Mouse (Mus musculus) liver, adult 2 months (tissue): ENCODE data around the gene Strn3. TPM values are rescaled to one million over a fixed set of nuclear protein-coding genes. Genes with fewer than 3 reads are reported as not detected.

Source experiments
- DNase-seq: peaks from one replicate; pipeline ENCODE4 v3.0.0-alpha.2; 2011; ENCODE audit warnings: low read depth, low spot score; ENCODE audit errors: extremely low read depth
- H3K27ac ChIP-seq: fragments of 200-500 bp; replicated peaks from 2 replicates; pipeline ENCODE4 v1.5.1; 2012; ENCODE audit warnings: low read depth, mild to moderate bottlenecking, control low read depth, inconsistent platforms, low read length; ENCODE audit not compliant: insufficient read depth
- H3K27me3 ChIP-seq: fragments of 200-500 bp; 2 replicates; pipeline ENCODE4 v1.6.1; 2012; ENCODE audit warnings: mild to moderate bottlenecking, moderate library complexity, low read length, inconsistent platforms; ENCODE audit not compliant: control insufficient read depth, insufficient read depth
- H3K36me3 ChIP-seq: fragments of 200-500 bp; 2 replicates; pipeline ENCODE4 v1.6.1; 2012; ENCODE audit warnings: low read length, inconsistent platforms; ENCODE audit not compliant: control insufficient read depth, insufficient read depth
- H3K4me1 ChIP-seq: fragments of 200-500 bp; 2 replicates; pipeline ENCODE4 v1.6.1; 2011; ENCODE audit warnings: low read length; ENCODE audit not compliant: control insufficient read depth, insufficient read depth
- H3K4me3 ChIP-seq: fragments of 200-500 bp; 2 replicates; pipeline ENCODE4 v1.5.1; 2011; ENCODE audit warnings: low read depth, mild to moderate bottlenecking, control low read depth, low read length, moderate library complexity; ENCODE audit not compliant: insufficient read depth
- H3K79me2 ChIP-seq: fragments of 200-500 bp; 2 replicates; pipeline ENCODE4 v1.6.1; 2012; ENCODE audit warnings: inconsistent platforms, mild to moderate bottlenecking, low read length, moderate library complexity; ENCODE audit not compliant: control insufficient read depth, insufficient read depth
- H3K9ac ChIP-seq: fragments of 200-500 bp; 2 replicates; pipeline ENCODE4 v1.6.1; 2012; ENCODE audit warnings: low read depth, mild to moderate bottlenecking, control low read depth, inconsistent platforms, low read length
- CTCF ChIP-seq: fragments of 200-500 bp; IDR thresholded peaks from 2 replicates; pipeline ENCODE4 v1.5.1; 2011; ENCODE audit warnings: low read depth, low read length, control low read depth
- POLR2A ChIP-seq: fragments of 200-500 bp; IDR thresholded peaks from 2 replicates; pipeline ENCODE4 v1.6.1; 2011; ENCODE audit warnings: low read length, control low read depth; ENCODE audit not compliant: insufficient read depth; ENCODE audit errors: extremely low read depth
- WGBS: fragments of 180-500 bp; shearing (Covaris S2); methylation state at CpG from one replicate; pipeline ENCODE4 v1.1.7; 2018; 5-methylcytosine and 5-hydroxymethylcytosine counted together
- polyA plus RNA-seq: library from polyadenylated mRNA; depleted of rRNA; stranded (reverse); fragments of >200 nt; gene quantifications from 2 replicates; pipeline ENCODE4 v1.2.3, GENCODE M21; 2012
- total RNA-seq: library from RNA; depleted of rRNA; stranded (reverse); fragments of >200 nt; gene quantifications from 2 replicates; pipeline ENCODE4 v1.2.3, GENCODE M21; 2014

Gene Strn3
- total and polyA plus RNA-seq, 2 experiments: 7.3 to 33.7 TPM

DNA sequence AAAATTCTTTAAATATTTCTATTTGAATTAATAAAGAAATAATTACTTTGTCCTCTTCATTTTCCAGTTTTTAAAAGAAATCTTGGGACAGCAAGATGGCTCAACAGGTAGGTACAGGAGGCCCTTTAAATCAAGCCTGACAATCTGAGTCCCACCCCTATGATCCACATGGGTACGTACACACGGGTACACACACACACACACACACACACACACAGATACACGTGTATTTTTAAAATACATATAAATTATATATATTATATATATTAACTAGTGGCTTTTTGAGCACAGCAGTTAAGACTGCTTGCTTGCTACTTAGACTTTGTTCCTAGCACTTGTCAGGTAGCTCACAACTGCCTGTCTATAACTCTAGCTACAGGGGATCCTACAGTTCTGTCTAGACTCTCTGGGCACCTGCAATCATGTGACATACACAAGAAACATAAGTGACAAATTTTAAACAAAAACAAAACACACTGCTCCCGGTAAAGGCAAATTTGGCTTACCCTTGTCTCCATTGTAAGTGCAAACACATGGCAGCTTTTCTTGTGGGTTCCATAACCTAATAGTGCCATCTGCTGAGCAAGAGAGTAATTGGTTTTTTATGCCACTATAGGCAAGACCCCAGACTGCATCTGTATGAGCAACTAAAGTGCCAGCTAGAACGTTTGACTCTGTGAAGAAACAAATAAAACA, 68.9 kb downstream of the Strn3 start:
- Histone ChIP-seq H3K27ac (no peak overlapping the region), H3K4me1 (no peaks in the 10 kb centered on the region), H3K9ac (no peak overlapping the region), H3K79me2 (no peaks in the 10 kb centered on the region), H3K36me3 (peaks cover 31% of the 10 kb centered on the region), H3K4me3 (no peak overlapping the region), H3K27me3 (no peaks in the 10 kb centered on the region)
- peak; percentile 35 for DNase-seq
- 73% methylated on average over 5 of the region's 5 CpGs for WGBS
- TF ChIP-seq CTCF (peak; percentile 38; the same call in 1 of the 2 replicates), POLR2A (no peak)

DNA sequence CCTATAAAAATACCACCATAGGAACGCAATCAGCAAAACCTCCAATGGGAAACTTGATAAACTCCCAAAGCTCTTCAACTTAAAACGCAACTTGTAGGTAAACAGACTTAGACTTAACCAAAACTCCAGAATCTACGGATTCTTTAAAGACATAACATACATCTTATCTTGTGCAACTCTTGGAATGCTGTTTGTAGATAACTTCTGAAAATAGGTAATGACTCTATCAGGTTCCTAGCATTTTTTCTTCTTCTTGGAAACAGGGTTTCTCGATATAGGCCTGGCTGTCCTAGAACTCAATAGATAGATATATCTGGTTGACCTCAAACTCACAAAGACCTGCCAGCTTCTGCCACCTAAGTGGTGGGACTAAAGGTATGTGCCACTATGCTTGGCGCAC, 70.5 kb downstream of the Strn3 start:
- Histone ChIP-seq H3K4me3 (no peak overlapping the region), H3K9ac (no peak overlapping the region), H3K4me1 (no peaks in the 10 kb centered on the region), H3K79me2 (no peaks in the 10 kb centered on the region), H3K36me3 (peaks cover 38% of the 10 kb centered on the region), H3K27me3 (no peaks in the 10 kb centered on the region), H3K27ac (no peak overlapping the region)
- TF ChIP-seq CTCF (no peak), POLR2A (no peak)
- 88% methylated on average over 5 of the region's 5 CpGs for WGBS
- no peak for DNase-seq

DNA sequence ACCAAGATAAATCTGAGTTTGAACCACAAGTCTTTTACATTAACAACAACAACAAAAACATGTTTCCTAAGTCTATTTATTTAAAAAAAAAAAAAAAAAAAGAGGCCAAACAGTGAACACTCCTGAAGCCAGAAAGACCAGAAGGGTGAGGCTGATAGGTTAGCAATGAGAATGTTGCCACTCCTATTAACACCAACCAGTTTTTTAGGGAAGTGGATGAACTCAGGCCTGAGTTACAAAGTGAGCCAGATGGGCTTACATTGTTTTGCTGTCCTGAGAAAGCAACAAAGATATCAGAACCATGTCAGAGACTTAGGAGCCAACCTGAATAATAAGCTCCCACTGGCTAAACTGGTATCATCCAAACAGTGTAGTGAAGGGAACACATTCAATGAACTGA, 71.1 kb downstream of the Strn3 start:
- Histone ChIP-seq H3K79me2 (no peaks in the 10 kb centered on the region), H3K4me3 (no peak overlapping the region), H3K36me3 (peaks cover 39% of the 10 kb centered on the region), H3K9ac (no peak overlapping the region), H3K4me1 (no peaks in the 10 kb centered on the region), H3K27ac (no peak overlapping the region), H3K27me3 (no peaks in the 10 kb centered on the region)
- no peak for TF ChIP-seq POLR2A
- TF ChIP-seq CTCF: no peak
- no peak for DNase-seq

DNA sequence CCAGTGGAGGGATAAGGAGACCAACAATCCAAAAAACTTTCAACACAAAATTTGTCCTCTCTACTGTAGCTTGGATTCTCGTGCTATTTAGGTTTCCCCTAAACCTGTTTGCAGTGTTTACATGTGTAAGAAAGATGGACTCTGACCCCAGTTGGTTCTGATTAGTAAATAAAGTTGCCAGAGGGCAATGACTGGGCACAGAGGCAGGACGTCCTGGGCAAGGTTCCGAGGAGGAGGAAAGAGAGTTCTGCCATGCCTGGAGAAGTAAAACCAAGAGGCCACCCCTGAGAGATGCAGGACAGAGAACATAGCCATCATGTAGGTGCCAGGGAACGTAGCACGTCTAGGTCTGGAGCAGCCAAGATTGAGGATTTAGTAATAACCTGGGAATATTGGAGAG, 79.3 kb downstream of the Strn3 start:
- peak; percentile 96 for DNase-seq
- Histone ChIP-seq H3K79me2 (no peaks in the 10 kb centered on the region), H3K27me3 (no peaks in the 10 kb centered on the region), H3K4me3 (no peak overlapping the region), H3K27ac (peak overlapping the region; percentile 99), H3K4me1 (peaks cover 9% of the 10 kb centered on the region; the same call in 1 of the 2 replicates), H3K36me3 (peaks cover 30% of the 10 kb centered on the region), H3K9ac (peak overlapping the region; percentile 53)
- WGBS: 28% methylated on average over 5 of the region's 5 CpGs
- TF ChIP-seq POLR2A (no peak), CTCF (no peak)

GRCm38 (mm10) chr12:51606138-51606537, 85.6 kb downstream of the Strn3 start:
- Histone ChIP-seq H3K27me3 (no peaks in the 10 kb centered on the region), H3K79me2 (no peaks in the 10 kb centered on the region), H3K27ac (no peak overlapping the region), H3K4me1 (peaks cover 2% of the 10 kb centered on the region; the same call in 1 of the 2 replicates), H3K9ac (no peak overlapping the region), H3K36me3 (peaks cover 24% of the 10 kb centered on the region), H3K4me3 (no peak overlapping the region)
- 88% methylated on average over 4 of the region's 4 CpGs for WGBS
- TF ChIP-seq CTCF: no peak
- TF ChIP-seq POLR2A: no peak
- DNase-seq: no peak

DNA sequence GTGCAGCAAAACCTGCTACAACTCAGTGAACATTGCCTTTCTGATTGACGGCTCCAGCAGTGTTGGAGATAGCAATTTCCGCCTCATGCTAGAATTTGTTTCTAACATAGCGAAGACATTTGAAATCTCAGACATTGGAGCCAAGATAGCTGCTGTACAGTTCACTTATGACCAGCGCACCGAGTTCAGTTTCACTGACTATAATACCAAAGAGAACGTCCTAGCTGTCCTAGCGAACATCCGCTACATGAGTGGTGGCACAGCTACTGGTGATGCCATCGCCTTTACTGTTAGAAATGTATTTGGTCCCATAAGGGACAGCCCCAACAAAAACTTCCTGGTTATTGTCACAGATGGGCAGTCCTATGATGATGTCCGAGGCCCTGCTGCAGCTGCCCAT, 88.4 kb downstream of the Strn3 start:
- WGBS: 96% methylated on average over 10 of the region's 10 CpGs
- Histone ChIP-seq H3K36me3 (peaks cover 12% of the 10 kb centered on the region), H3K79me2 (no peaks in the 10 kb centered on the region), H3K27ac (no peak overlapping the region), H3K4me3 (no peak overlapping the region), H3K9ac (no peak overlapping the region), H3K27me3 (no peaks in the 10 kb centered on the region), H3K4me1 (no peaks in the 10 kb centered on the region)
- DNase-seq: no peak
- TF ChIP-seq CTCF (no peak), POLR2A (no peak)
